Mouse (Mus musculus) gastrocnemius, postnatal 14 days (tissue): ENCODE measurements around the gene Igf2. TPM values are rescaled to one million over a fixed set of nuclear protein-coding genes. Genes with fewer than 3 reads are reported as not detected.

ENCODE experiments used
- DNase-seq: peaks from one replicate; pipeline ENCODE4 v3.0.0; 2021; ENCODE audit warnings: mixed read lengths
- intact Hi-C: fragments of 180-260 bp; cut with DNase I; formaldehyde crosslinking; loops from one replicate; pipeline ENCODE4 v1.15.1; 2025; ENCODE audit warnings: low total_unique reads
- total RNA-seq, 2 experiments: library from RNA; stranded (reverse); gene quantifications; 2 replicates each; pipeline ENCODE4 v1.2.3; 2021

The Igf2 gene
- total RNA-seq, 2 experiments from 2014 or later, result 2,828 to 3,358 TPM

DNA sequence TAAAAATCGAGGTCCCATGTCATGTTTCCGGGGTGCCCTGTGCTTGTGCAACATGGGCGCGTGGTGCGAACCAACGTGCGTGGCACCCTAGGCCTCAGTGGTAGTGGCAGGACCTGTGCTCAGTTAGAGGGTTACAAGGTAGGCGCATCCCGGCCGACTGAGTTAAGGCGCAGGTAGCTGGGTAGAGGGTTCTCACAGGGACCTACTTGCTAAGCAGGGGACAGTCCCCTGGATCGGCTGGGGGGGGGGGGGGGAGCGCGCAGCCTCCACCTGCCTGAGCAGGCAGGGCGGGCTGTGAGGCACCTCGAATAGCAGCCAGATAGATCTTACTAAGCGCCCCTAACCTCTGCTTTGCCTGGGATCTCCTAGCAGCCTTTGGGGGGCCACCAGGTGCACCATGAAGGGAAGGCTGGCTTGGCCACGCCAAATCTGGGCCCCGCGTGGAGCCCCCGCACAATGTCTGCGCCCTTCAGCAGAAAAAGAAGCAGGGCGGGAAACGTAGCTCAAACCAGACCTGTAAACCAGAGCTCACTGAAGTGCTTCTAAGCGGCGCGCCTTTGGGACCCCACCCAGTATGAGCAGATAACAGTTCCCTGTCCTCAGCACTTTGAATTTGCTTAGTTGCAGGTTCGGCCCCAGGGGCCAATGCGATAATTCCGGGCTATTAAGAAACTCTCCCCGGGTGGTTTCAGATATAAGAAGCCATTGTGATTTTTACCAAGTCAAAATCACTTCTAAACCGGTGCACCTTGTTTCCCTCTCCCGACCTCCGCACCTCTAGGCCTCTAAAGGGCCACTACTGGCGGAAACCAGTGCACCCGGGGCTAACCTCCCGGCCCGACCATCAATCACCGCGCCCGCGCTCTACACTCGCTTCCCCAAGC, 6.6 kb downstream of the Igf2 start:
- intact Hi-C loops, result no loop called here
- no peak for DNase-seq

DNA sequence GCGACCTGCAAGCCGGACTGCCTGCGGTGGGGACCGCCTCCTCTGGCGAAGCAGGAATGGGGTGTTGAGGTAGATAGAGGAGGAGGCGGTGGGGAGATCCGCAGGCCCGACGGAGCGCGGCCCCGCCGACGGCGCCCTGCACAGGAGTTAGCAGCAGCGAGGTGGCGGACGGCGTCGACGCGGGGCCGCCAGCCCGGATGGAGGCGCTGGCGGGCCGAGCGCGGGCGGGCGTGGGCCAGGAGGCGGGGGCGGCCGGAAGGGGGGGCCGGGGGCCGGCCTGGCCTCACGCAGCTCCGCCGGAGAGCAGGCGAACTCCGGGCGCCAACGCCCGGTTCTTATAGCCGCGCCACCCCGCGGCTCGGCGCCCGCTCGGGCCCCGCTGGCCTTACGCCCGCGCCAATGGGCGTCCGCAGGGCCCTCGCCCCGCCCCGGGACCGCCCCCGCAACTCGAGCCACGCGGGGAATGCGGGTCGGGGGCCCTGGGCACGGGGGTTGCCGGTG, 7.4 kb downstream of the Igf2 start:
- DNase-seq, result peak; percentile 70
- intact Hi-C loops, result no loop called here

DNA sequence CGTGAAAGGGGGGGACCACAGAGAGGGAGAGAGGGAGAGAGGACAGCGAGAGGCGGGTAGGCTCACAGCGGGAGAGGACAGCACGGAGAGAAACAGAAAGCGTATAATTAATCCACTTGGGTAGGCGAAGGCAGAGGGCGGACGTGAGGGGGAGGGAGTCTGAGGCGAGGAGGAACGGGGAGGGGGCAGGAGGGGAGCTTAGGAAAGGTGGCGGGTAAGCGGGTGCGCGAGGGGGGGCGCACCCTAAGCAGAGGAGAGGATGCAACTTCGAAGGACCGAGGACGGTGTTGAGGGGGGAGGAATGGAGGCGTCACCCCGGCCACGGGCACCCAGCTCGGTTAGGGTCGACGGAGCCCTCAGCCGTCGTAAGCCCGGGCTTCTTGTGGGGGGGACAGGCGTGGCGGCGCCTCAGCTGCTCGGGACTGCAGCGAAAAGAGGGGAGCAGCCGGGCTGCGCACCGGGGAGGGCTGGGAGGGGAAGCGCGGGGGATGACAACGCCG, 7.9 kb downstream of the Igf2 start:
- peak; percentile 32 for DNase-seq

DNA sequence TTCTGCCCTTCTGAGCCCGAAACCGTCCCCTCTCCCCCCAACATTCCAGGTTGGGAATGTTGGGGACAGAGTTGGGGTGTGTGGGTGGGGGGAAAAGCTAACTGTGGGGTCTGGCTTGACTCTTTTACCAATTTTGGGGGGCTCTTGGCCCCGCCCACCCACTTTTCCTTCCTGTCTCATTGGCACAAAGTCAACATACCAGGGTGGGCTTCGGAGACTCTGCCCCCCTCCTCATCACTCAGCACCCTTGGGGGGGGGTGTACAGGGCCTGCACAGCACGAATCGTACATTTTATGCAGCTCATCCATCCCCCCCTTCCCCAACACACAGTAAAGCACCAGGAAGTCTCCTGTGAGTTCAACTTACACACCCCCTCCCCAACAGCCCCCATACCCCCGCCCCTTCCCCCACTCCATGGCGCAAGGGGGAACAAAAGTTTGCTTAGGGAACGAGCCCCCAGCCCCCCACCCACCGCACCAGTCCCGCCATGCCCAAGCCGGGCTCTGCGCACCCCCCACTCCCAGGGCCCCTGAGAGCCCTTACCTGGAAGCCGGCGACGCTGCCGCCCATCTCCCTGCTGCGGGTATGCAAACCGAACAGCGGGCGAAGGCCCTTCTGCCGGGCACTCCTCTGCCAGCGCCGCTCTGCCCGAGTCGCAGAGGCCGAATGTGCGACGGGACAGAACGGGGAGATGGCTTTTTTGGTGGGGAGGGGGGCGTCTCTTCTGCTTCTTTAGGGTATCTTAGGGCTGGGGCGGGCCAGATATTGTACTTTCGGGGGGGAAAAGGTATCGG, 8.6 kb downstream of the Igf2 start:
- DNase-seq, result no peak
- intact Hi-C loops, result no loop called here

More for the DNA sequence above, 7.9 kb downstream of the Igf2 start:
- intact Hi-C loops, result no loop called here

DNA sequence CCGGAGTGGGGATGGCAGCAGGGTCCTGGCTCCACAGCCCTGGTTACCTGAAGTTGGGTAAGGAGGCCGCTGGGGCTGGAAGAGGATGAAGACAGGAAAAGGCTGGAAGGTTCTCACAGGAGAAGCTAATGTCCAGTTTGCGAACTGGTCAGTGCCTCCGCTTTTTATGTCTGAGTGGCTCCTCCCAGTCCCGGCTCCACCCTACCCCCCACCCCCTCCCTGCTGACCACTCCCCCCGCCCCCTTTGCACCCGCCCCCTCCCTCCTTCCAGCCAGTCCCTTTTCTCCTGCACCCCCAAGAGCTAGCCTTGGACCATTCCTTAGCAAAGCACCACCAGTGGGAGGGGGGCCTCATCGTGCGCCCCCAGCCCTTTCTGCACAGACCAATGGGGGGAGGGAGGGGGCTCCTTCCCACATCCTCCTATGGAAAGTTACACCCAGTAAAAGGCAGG, 9.2 kb downstream of the Igf2 start:
- intact Hi-C loops, result no loop called here
- DNase-seq, result peak; percentile 51

DNA sequence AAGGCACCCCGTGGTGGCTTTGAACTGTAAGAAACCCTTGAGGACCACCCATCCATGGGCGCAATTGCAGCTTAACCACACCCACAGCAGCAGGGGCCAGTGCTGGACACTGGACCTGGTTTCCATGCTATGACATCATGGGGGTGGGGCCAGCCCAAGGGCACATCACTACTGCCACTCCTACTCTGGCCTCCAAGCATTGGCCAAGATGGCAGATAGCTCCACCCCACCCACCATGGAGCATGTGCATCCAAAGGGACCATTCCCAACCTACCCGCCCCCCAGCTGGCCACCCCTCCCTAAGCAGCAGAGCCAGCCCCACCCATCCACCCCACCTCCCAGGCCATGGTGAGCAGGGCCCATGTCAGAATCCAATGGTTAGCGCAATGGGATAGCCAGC, 10.6 kb downstream of the Igf2 start:
- DNase-seq, result peak; percentile 80

DNA sequence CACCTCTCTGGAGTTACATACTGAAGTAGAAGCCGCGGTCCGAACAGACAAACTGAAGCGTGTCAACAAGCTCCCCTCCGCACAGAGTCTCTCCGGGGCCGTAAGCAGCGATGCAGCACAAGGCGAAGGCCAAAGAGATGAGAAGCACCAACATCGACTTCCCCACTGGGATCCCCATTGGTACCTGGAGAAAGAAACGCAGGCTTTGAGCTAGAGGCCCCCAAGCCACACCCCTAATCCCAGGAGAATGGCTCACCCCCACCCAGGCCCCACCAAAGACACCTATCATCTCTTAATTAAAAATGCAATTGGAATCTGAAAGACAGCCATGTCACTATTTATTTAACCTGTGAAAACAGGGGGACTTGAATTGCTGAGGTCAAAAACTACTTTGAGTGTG, 11.0 kb downstream of the Igf2 start:
- DNase-seq, result no peak
- intact Hi-C loops, result no loop called here

More for the DNA sequence above, 10.6 kb downstream of the Igf2 start:
- intact Hi-C loops, result no loop called here

DNA sequence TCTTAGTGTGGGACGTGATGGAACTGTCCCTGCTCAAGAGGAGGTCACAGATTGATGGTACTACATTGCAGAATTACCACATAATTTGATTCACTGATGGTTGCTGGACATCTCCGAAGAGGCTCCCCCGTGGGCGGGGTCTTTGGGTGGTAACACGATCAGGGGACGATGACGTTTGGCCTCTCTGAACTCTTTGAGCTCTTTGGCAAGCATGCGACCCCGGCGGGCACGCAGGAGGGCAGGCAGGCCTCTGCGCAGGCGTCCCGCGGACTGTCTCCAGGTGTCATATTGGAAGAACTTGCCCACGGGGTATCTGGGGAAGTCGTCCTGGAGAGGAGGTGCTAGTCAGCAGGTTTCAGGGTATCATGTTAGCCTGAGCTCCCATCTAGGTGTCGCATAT, 12.9 kb downstream of the Igf2 start:
- intact Hi-C loops, result no loop called here
- no peak for DNase-seq

DNA sequence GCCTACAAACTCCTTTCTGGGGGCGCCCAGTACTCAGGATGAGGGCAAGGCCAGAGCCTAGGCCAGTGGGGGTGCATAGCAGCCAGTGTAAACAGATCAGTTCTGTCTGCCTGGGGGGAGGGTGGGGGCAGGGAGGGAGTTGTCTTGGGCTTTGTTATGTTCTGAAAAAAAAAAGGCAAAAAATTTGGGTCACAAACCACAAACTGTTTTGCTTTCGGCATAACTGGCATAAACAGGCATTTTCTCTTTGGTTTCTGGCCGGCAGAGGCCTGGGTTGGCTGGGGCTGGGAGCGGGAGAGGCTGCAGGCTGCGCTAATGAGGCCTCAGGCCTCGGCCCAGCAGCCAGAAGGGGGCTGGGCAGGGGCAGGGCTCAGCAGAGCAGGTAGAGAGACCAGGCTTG, 19.9 kb downstream of the Igf2 start:
- DNase-seq, result no peak
- intact Hi-C loops, result no loop called here

DNA sequence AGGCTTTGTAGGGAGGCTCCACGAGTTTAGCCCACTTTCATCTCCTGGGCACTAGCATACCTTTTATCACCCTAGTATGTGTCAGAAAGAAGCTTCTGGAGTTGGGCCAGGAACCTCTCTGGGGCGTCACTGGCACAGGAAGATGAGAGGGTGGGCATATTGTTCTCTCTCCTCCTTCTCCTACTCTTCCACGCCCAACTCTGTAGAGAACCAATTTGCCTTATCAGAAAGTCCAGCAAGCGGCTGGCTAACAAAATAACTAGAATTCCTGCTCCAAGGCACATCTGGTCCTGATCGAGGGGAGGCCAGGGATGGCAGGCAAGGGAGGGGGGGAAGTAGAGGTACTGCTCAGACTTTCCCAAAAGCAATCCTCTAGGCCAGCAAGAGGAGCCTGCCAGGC, 21.6 kb downstream of the Igf2 start:
- DNase-seq, result no peak
- intact Hi-C loops, result no loop called here

DNA sequence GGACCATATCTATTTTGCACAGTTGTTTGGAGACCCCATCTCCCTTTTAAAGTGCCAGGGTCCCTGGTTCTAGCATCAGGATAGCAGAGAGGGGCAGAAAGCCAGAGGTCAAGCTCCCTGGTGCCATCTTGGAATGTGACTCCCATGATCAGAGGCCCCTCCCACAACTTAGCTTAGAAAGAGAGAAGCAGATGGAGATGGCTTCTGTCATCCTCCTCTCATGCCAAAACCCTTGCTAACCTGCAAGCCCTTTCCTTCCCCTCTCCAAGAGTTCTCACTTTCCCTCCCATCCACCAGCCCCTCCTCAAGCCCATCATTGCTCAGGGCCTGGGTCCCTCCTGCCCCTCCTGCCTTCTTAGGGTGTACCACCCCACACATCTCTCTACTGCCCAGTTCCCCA, 30.4 kb downstream of the Igf2 start:
- intact Hi-C loops, result no loop called here
- DNase-seq, result no peak

DNA sequence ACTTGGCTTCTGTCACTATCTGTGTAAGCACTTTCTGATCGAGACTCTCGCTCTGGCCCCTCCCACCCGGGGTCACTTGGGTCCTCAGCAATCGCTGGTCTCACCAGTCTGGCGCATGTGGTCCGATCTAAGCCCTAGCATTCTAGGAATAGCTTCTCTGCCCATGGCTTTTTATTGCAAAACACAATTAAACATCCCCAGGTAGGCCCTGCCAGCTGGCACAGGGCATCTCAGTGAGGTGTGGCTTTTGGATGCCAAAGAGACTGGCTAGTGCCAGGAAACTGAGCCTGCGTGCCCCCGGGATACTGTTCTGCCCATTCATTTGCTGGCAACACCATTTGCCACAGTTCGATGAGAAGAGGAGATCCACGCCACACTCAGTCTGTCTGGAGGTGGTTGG, 35.9 kb downstream of the Igf2 start:
- intact Hi-C loops, result no loop called here
- no peak for DNase-seq

DNA sequence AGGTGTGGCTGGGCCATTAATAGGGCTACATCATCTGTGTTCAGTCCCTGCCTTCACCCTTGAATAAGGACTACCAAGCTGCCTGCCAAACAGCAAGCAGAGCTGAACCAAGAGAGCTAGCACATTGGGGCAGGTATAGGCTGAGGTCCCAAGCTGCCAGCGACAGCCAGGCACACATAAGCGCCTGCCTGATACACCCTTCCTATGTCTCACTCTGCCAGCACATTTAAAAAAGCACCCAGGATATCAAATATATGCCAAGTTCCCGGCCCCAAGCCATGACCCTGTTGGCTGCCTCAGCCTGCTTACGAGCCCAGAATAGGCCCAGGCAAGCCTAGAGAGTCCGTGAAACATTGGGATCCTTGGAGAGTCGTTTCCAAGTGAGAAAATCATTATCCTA, 36.8 kb downstream of the Igf2 start:
- DNase-seq, result peak; percentile 45
- intact Hi-C loops, result no loop called here

DNA sequence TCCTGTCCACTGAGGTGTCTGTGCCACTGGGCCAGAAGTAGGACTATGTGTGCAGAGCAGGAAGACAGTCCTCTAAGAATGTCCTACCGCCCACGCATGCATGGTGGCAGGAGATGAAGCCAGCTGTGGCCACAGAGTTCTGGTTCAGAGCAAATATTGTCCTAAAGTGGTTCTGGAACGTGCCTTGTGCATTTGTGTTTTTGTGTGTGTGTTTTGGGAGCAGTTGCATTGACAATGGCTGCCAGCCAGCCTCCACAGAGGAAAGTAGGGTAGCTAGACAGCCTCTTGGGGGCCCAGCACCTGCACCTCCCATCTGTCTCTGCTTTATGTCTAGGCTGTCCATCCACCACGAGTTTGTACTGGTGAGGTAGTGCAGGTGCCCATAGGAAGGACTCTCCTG, 44.4 kb downstream of the Igf2 start:
- DNase-seq, result no peak
- intact Hi-C loops, result no loop called here

DNA sequence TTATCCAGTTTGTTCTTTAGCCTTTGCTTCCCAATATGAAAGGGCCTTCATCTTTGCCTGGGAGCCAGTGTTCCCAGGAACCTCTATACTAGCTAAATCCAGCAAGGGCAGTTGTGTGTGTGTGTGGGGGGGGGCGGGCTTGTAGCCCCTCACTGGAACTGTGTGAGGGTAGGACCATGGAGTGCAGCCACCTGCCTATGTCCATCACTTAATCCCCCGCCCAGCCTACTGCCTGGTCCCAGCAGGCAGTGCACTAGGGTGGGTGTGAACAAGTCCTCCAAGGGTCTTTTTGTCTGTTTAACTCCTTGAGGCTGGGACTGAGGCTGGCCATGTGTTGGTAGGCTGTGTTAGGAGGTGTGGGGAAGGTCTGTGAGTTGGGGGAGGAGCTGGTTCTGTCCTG, 53.5 kb downstream of the Igf2 start:
- DNase-seq, result no peak
- intact Hi-C loops, result no loop called here

DNA sequence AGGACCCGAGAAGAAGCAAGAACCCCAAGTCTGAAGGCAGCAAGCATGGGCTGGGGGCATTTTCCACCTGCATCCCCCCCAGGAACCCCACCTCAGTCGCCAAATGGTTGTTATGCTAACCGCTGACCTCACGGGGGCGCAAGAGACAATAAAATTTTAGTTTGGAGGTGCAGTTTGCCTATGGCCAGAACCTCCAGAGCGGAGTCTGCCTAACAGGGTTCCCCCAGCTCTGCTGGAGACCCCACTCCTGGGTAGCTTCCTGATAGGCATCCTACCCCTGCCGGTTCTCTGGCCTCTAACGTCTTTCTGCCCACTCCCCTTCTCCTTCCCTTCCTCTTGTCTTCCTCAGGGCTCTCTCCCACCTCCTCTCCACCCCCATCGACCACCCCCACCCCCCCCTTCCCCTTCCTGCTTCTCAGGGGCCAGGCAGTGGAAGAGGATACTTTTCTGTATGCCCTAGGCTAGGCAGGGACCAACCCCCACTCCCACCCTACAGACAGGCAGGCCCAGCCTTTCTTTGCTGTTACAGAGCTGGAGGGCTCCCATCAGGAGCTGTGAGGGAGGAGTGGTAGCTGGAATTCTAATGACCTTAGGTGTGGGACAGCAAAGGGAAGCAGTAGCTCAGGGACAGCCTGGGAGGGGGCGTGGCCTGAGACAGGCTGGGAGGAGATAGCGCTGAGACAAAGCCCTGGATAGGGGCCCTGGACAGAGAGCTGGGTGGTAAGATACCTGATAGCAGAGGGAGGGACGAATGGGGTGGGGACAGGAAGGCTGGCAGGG, 55.8 kb downstream of the Igf2 start:
- intact Hi-C loops, result loop anchor here (2.0 kb wide), 1 partner anchor 64 kb away; no protein-coding TSS in a partner anchor
- peak; percentile 59 for DNase-seq

DNA sequence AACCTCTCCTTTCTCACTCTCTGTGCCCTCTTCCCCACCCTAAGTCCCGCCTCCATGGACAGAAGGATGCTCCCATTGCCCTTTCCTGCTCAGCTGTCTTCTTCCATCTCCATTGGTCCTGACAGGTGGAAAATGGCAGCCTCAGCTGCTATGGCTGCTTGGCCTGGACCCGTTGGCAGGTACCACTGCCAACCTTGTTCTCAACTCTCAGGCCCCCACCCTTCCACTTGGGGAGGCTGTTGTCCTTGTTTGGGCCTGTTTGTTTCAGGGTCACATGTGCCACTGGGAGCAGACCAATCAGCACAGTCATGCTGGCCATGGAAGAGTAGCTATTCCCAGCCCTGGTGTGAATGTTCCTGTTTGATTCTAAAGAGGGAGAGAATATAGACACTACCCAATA, 65.7 kb downstream of the Igf2 start:
- peak; percentile 77 for DNase-seq
- intact Hi-C loops, result no loop called here
